Mouse (Mus musculus) heart, embryonic 12.5 days (tissue): Measurements from ENCODE around the gene Tcstv3. TPM values are rescaled to one million over a fixed set of nuclear protein-coding genes. Genes with fewer than 3 reads are reported as not detected.
"Not testable (repeated sequence)": the region's sequence is repeated elsewhere in the genome, so short reads cannot be mapped to it uniquely, and the experiment has no call there.

Experiments
- ATAC-seq: fragments of 200-750 bp; cut with Nextera tagmentation; 2 replicates; pipeline ENCODE4 v1.8.0; 2017; ENCODE audit warnings: moderate TSS enrichment, moderate library complexity; ENCODE audit not compliant: insufficient number of reproducible peaks, low FRiP score
- H3K27ac ChIP-seq: fragments of 300-500 bp; sonication (generic); 2 replicates; pipeline ENCODE4 v1.5.1; 2016; ENCODE audit warnings: mild to moderate bottlenecking, moderate library complexity; ENCODE audit not compliant: poor library complexity, severe bottlenecking
- H3K27me3 ChIP-seq: fragments of 300-500 bp; sonication (generic); replicated peaks from 2 replicates; pipeline ENCODE4 v1.6.1; 2016; ENCODE audit warnings: mild to moderate bottlenecking, moderate library complexity
- H3K36me3 ChIP-seq: fragments of 300-500 bp; sonication (generic); 2 replicates; pipeline ENCODE4 v1.6.1; 2016; ENCODE audit warnings: mild to moderate bottlenecking, moderate library complexity
- H3K4me1 ChIP-seq: fragments of 300-500 bp; sonication (generic); replicated peaks from 2 replicates; pipeline ENCODE4 v1.6.1; 2016; ENCODE audit warnings: mild to moderate bottlenecking
- H3K4me2 ChIP-seq: fragments of 300-500 bp; sonication (generic); 2 replicates; pipeline ENCODE4 v1.6.1; 2016; ENCODE audit warnings: mild to moderate bottlenecking, moderate library complexity
- H3K4me3 ChIP-seq: fragments of 300-500 bp; sonication (generic); 2 replicates; pipeline ENCODE4 v1.5.1; 2016; ENCODE audit warnings: mild to moderate bottlenecking
- H3K9ac ChIP-seq: fragments of 300-500 bp; sonication (generic); 2 replicates; pipeline ENCODE4 v1.6.1; 2016; ENCODE audit warnings: mild to moderate bottlenecking, moderate library complexity
- H3K9me3 ChIP-seq: fragments of 300-500 bp; sonication (generic); replicated peaks from 2 replicates; pipeline ENCODE4 v1.6.1; 2016; ENCODE audit warnings: mild to moderate bottlenecking, moderate library complexity
- WGBS: fragments of 180-500 bp; shearing (Covaris S2); methylation state at CpG from one replicate; pipeline ENCODE4 v1.1.7; 2016; 5-methylcytosine and 5-hydroxymethylcytosine counted together
- polyA plus RNA-seq: library from polyadenylated mRNA; unstranded; fragments of >200 nt; fragmentation: Nextera tagmentation; extraction: Ambion mirVana; gene quantifications from 2 replicates; pipeline ENCODE4 v1.2.1, GENCODE M21; 2016

Gene Tcstv3
- not detected in 2 replicates for polyA plus RNA-seq

GRCm38 (mm10) chr13:120316578-120316977 is at the start of gene Tcstv3:
Gene Tcstv3 (plus strand): TSS chr13:120316878.
- not testable (repeated sequence) for H3K36me3 ChIP-seq, H3K4me2 ChIP-seq, ATAC-seq, H3K9me3 ChIP-seq, H3K9ac ChIP-seq, H3K4me1 ChIP-seq, H3K4me3 ChIP-seq, H3K27me3 ChIP-seq, H3K27ac ChIP-seq
- 70% methylated on average over 3 of the region's 3 CpGs for WGBS

GRCm38 (mm10) chr13:120277837-120278236 is 38.8 kb upstream of the Tcstv3 start:
- H3K4me1 ChIP-seq, H3K4me2 ChIP-seq, H3K27ac ChIP-seq, H3K9me3 ChIP-seq, ATAC-seq, H3K9ac ChIP-seq, H3K36me3 ChIP-seq, H3K27me3 ChIP-seq, H3K4me3 ChIP-seq: not testable (repeated sequence)
- 23% methylated on average over 2 of the region's 2 CpGs for WGBS

- Histone ChIP-seq H3K4me2 (no peak overlapping the region), H3K4me1 (no peaks in the 10 kb centered on the region), H3K27ac (no peak overlapping the region), H3K9ac (no peak overlapping the region), H3K4me3 (no peak overlapping the region), H3K36me3 (no peaks in the 10 kb centered on the region), H3K9me3 (no peaks in the 10 kb centered on the region), H3K27me3 (no peaks in the 10 kb centered on the region)
- WGBS, result 86% methylated on average over 9 of the region's 9 CpGs
- no peak for ATAC-seq
Measured at GRCm38 (mm10) chr13:120278784-120279183, 37.9 kb upstream of the Tcstv3 start.

GRCm38 (mm10) chr13:120299324-120299894 is 17.3 kb upstream of the Tcstv3 start:
- H3K9me3 ChIP-seq, result no peaks in the 10 kb centered on the region
- no peaks in the 10 kb centered on the region for H3K4me1 ChIP-seq
- no peak for ATAC-seq
- H3K36me3 ChIP-seq, result no peaks in the 10 kb centered on the region
- H3K27me3 ChIP-seq, result no peaks in the 10 kb centered on the region
- no peak overlapping the region for H3K9ac ChIP-seq
- H3K27ac ChIP-seq, result no peak overlapping the region
- 41% methylated on average over 1 of the region's 1 CpGs for WGBS
- no peak overlapping the region for H3K4me3 ChIP-seq
- no peak overlapping the region for H3K4me2 ChIP-seq

GRCm38 (mm10) chr13:120299991-120300442 is 16.7 kb upstream of the Tcstv3 start, which contains the start of gene BC147527:
Gene BC147527 (plus strand): TSS chr13:120300392.
- Histone ChIP-seq H3K9me3 (no peaks in the 10 kb centered on the region), H3K9ac (no peak within 1 kb of the TSS), H3K36me3 (no peaks in the 10 kb centered on the region), H3K27me3 (no peaks in the 10 kb centered on the region), H3K4me2 (no peak within 1 kb of the TSS), H3K4me1 (no peaks in the 10 kb centered on the region), H3K4me3 (no peak within 1 kb of the TSS), H3K27ac (no peak within 1 kb of the TSS)
- 30% methylated on average over 2 of the region's 2 CpGs for WGBS
- ATAC-seq, result no peak

- no peak overlapping the region for H3K4me3 ChIP-seq
- no peak overlapping the region for H3K27ac ChIP-seq
- whole genome bisulfite sequencing, result 79% methylated on average over 4 of the region's 4 CpGs
- no peak overlapping the region for H3K4me2 ChIP-seq
- H3K36me3 ChIP-seq, result no peaks in the 10 kb centered on the region
- ATAC-seq, result no peak
- H3K9ac ChIP-seq, result no peak overlapping the region
- no peaks in the 10 kb centered on the region for H3K4me1 ChIP-seq
- H3K27me3 ChIP-seq, result no peaks in the 10 kb centered on the region
- H3K9me3 ChIP-seq, result no peaks in the 10 kb centered on the region
Measured at GRCm38 (mm10) chr13:120300853-120301252, 15.8 kb upstream of the Tcstv3 start.

- WGBS, result 60% methylated on average over 4 of the region's 4 CpGs
- Histone ChIP-seq H3K4me2 (no peak overlapping the region), H3K4me1 (no peaks in the 10 kb centered on the region), H3K36me3 (no peaks in the 10 kb centered on the region), H3K27ac (no peak overlapping the region), H3K4me3 (no peak overlapping the region), H3K9me3 (no peaks in the 10 kb centered on the region), H3K27me3 (0 out of 2 replicates have a peak, but pooled peaks cover 4% of the 10 kb centered on the region), H3K9ac (no peak overlapping the region)
- no peak for ATAC-seq
Measured at GRCm38 (mm10) chr13:120310749-120311148, 5.9 kb upstream of the Tcstv3 start.

- peak overlapping the region; percentile 20; the same call in 1 of the 2 replicates for H3K4me2 ChIP-seq
- no peaks in the 10 kb centered on the region for H3K36me3 ChIP-seq
- no peaks in the 10 kb centered on the region for H3K9me3 ChIP-seq
- no peak overlapping the region for H3K9ac ChIP-seq
- no peaks in the 10 kb centered on the region for H3K4me1 ChIP-seq
- no peak overlapping the region for H3K27ac ChIP-seq
- ATAC-seq, result no peak
- no peak overlapping the region for H3K4me3 ChIP-seq
- H3K27me3 ChIP-seq, result 0 out of 2 replicates have a peak, but pooled peaks cover 4% of the 10 kb centered on the region
- 29% methylated on average over 14 of the region's 14 CpGs for WGBS
Measured at GRCm38 (mm10) chr13:120313584-120313983, 3.1 kb upstream of the Tcstv3 start.

- H3K9ac ChIP-seq, result no peak overlapping the region
- H3K4me3 ChIP-seq, result no peak overlapping the region
- no peaks in the 10 kb centered on the region for H3K27me3 ChIP-seq
- H3K4me2 ChIP-seq, result no peak overlapping the region
- no peak for ATAC-seq
- no peaks in the 10 kb centered on the region for H3K36me3 ChIP-seq
- H3K27ac ChIP-seq, result no peak overlapping the region
- H3K4me1 ChIP-seq, result no peaks in the 10 kb centered on the region
- H3K9me3 ChIP-seq, result 0 out of 2 replicates have a peak, but pooled peaks cover 4% of the 10 kb centered on the region
- 66% methylated on average over 3 of the region's 3 CpGs for WGBS
Measured at GRCm38 (mm10) chr13:120320183-120320582, 3.5 kb downstream of the Tcstv3 start.

GRCm38 (mm10) chr13:120320721-120321120 is 4.0 kb downstream of the Tcstv3 start:
- no peak overlapping the region for H3K9ac ChIP-seq
- H3K9me3 ChIP-seq, result 0 out of 2 replicates have a peak, but pooled peaks cover 4% of the 10 kb centered on the region
- H3K27me3 ChIP-seq, result no peaks in the 10 kb centered on the region
- ATAC-seq, result no peak
- H3K4me2 ChIP-seq, result no peak overlapping the region
- no peaks in the 10 kb centered on the region for H3K4me1 ChIP-seq
- 85% methylated on average over 1 of the region's 1 CpGs for WGBS
- H3K27ac ChIP-seq, result no peak overlapping the region
- no peak overlapping the region for H3K4me3 ChIP-seq
- no peaks in the 10 kb centered on the region for H3K36me3 ChIP-seq
